Mouse (Mus musculus) testis, adult 2 months (tissue): ENCODE results near the gene Fbxw9. TPM values are rescaled to one million over a fixed set of nuclear protein-coding genes. Genes with fewer than 3 reads are reported as not detected.

Experiments used
- H3K27ac ChIP-seq: fragments of 200-500 bp; 2 replicates; pipeline ENCODE4 v1.5.1; 2012; ENCODE audit warnings: low read depth, low read length; ENCODE audit not compliant: control insufficient read depth, insufficient read depth
- H3K27me3 ChIP-seq: fragments of 200-500 bp; 2 replicates; pipeline ENCODE4 v1.6.1; 2012; ENCODE audit warnings: mild to moderate bottlenecking, low read length, moderate library complexity; ENCODE audit not compliant: control insufficient read depth, insufficient read depth
- H3K36me3 ChIP-seq: fragments of 200-500 bp; 2 replicates; pipeline ENCODE4 v1.6.1; 2012; ENCODE audit warnings: mild to moderate bottlenecking, low read length; ENCODE audit not compliant: control insufficient read depth, insufficient read depth
- H3K4me1 ChIP-seq: fragments of 200-500 bp; 2 replicates; pipeline ENCODE4 v1.6.1; 2012; ENCODE audit warnings: low read length; ENCODE audit not compliant: control insufficient read depth, insufficient read depth
- H3K4me3 ChIP-seq: fragments of 200-500 bp; 2 replicates; pipeline ENCODE4 v1.5.1; 2012; ENCODE audit warnings: low read depth, mild to moderate bottlenecking, low read length, moderate library complexity, mixed read lengths; ENCODE audit not compliant: control insufficient read depth
- CTCF ChIP-seq: fragments of 200-500 bp; IDR thresholded peaks from 2 replicates; pipeline ENCODE4 v1.5.1; 2012; ENCODE audit warnings: low read depth, mild to moderate bottlenecking, inconsistent platforms, low read length, moderate library complexity; ENCODE audit not compliant: control insufficient read depth, insufficient read depth, insufficient replicate concordance
- POLR2A ChIP-seq: fragments of 200-500 bp; IDR thresholded peaks from 2 replicates; pipeline ENCODE4 v1.6.1; 2012; ENCODE audit warnings: low read depth, mild to moderate bottlenecking, inconsistent platforms, low read length, moderate library complexity; ENCODE audit not compliant: control insufficient read depth
- polyA plus RNA-seq: library from polyadenylated mRNA; depleted of rRNA; stranded (reverse); fragments of >200 nt; gene quantifications from 2 replicates; pipeline ENCODE4 v1.2.3, GENCODE M21; 2012

Gene Fbxw9
- polyA plus RNA-seq, 1 experiment = 83.8 TPM

DNA sequence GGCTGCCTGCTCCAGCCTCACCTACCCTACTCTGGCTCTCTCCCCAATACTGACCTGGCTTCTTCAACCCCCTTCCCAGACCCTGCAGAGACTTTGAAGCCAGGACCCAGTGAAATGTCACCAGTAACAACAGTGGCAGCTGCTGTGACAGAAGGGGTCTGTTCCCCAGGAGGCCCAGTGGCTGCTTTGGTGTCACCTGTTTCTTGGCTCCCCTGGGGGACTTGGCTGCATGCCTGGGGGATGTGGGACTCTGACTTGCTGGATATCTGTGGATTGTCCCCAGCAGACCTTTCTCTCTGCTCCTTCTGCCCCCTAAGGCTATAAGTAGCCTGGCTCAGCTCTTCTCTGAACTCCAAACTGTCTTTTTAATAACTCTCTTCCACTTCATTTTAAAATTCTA is 8.1 kb downstream of the Fbxw9 start, which contains the start of gene Gm5741:
Gene Gm5741 (minus strand): TSS at position 1 of the 400 bp plus-strand sequence.
- Histone ChIP-seq H3K4me1 (peaks cover 7% of the 10 kb centered on the region), H3K36me3 (no peaks in the 10 kb centered on the region), H3K27me3 (no peaks in the 10 kb centered on the region), H3K27ac (no peak within 1 kb of the TSS), H3K4me3 (no peak within 1 kb of the TSS)
- TF ChIP-seq CTCF (no peak), POLR2A (no peak)

GRCm38 (mm10) chr8:85071041-85071440 is 11.2 kb downstream of the Fbxw9 start:
- Histone ChIP-seq H3K27me3 (no peaks in the 10 kb centered on the region), H3K4me3 (peak overlapping the region; percentile 91), H3K36me3 (peaks cover 1% of the 10 kb centered on the region; the same call in 1 of the 2 replicates), H3K4me1 (peaks cover 9% of the 10 kb centered on the region), H3K27ac (peak overlapping the region; percentile 91)
- no peak for TF ChIP-seq CTCF
- TF ChIP-seq POLR2A = no peak

GRCm38 (mm10) chr8:85071514-85072281 is 11.8 kb downstream of the Fbxw9 start, which contains the start of gene Dhps:
Gene Dhps, plus strand, starts transcription at chr8:85071757.
- Histone ChIP-seq H3K36me3 (peaks cover 1% of the 10 kb centered on the region; the same call in 1 of the 2 replicates), H3K4me3 (peak within 1 kb of the TSS; percentile 91), H3K27me3 (no peaks in the 10 kb centered on the region), H3K27ac (peak within 1 kb of the TSS; percentile 91), H3K4me1 (peaks cover 9% of the 10 kb centered on the region)
- TF ChIP-seq CTCF = no peak
- peak; percentile 70 for TF ChIP-seq POLR2A

DNA sequence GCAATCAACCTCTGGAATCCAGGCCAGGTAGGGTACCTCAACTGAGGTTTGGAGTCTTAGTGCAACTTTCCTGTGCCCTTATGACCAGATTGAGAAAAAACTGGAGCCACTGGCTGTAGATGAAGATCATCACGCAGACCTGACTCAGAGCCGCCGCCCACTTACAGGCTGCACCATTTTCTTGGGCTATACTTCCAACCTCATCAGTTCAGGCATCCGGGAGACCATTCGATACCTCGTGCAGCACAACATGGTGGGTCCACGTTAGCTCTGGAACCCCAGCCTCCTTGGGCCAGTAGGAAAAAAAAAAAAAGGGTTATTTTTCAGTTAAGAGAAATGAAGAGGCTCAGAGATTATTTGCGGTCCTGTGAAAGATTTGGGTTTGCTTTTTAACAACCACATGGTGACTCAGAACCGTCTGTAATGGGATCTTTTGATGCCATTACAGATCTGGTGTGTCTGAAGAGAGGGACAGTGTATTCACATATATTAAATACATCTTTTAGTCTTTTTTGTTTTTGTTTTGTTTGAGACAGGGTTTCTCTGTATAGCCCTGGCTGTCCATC is 12.6 kb downstream of the Fbxw9 start:
- H3K36me3 ChIP-seq = peaks cover 1% of the 10 kb centered on the region; the same call in 1 of the 2 replicates
- peak overlapping the region; percentile 91 for H3K27ac ChIP-seq
- TF ChIP-seq CTCF = no peak
- no peak for TF ChIP-seq POLR2A
- peak overlapping the region; percentile 91 for H3K4me3 ChIP-seq
- H3K27me3 ChIP-seq = no peaks in the 10 kb centered on the region
- peaks cover 9% of the 10 kb centered on the region for H3K4me1 ChIP-seq

DNA sequence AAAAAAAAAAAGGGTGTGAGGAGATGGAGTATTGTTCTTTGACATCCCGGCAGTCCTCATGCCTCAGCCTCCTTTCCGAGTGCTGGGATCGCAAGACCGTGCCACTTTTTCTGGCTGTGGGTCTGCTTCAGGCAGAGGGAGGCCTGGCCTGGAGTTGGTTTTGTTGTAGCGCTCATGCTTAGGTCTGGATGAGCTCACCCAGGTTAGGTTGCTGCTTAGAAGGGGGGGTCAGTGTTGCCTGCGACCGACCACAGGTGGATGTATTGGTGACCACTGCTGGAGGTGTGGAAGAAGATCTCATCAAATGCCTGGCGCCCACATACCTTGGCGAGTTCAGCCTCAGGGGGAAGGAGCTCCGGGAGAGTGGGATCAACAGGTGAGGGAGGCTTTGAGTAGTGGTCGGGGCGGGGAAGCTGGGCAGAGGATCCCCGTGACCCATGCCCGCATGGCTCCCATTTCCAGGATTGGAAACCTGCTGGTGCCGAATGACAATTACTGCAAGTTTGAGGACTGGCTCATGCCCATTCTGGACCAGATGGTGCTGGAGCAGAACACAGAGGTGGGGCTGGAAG is 13.3 kb downstream of the Fbxw9 start:
- TF ChIP-seq CTCF = no peak
- no peak for TF ChIP-seq POLR2A
- H3K36me3 ChIP-seq = peaks cover 1% of the 10 kb centered on the region; the same call in 1 of the 2 replicates
- peaks cover 9% of the 10 kb centered on the region for H3K4me1 ChIP-seq
- H3K27ac ChIP-seq = no peak overlapping the region
- no peak overlapping the region for H3K4me3 ChIP-seq
- H3K27me3 ChIP-seq = no peaks in the 10 kb centered on the region

DNA sequence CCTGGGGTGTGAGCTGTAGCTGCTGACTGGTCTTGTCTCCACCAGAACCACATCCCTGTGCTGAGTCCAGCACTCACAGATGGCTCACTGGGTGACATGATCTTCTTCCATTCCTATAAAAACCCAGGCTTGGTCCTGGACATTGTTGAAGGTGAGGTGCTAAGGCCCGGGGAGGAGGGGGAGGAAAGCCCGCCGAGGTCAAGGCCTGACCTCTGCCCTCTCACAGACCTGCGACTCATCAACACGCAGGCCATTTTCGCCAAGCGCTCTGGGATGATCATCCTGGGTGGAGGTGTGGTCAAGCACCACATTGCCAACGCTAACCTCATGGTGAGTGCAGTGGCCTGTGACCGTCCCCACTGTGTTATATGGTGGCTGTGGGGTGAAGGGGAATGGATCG is 14.3 kb downstream of the Fbxw9 start:
- H3K27ac ChIP-seq = no peak overlapping the region
- TF ChIP-seq CTCF (no peak), POLR2A (no peak)
- H3K4me1 ChIP-seq = peaks cover 9% of the 10 kb centered on the region
- H3K4me3 ChIP-seq = no peak overlapping the region
- no peaks in the 10 kb centered on the region for H3K27me3 ChIP-seq
- peaks cover 1% of the 10 kb centered on the region; the same call in 1 of the 2 replicates for H3K36me3 ChIP-seq

DNA sequence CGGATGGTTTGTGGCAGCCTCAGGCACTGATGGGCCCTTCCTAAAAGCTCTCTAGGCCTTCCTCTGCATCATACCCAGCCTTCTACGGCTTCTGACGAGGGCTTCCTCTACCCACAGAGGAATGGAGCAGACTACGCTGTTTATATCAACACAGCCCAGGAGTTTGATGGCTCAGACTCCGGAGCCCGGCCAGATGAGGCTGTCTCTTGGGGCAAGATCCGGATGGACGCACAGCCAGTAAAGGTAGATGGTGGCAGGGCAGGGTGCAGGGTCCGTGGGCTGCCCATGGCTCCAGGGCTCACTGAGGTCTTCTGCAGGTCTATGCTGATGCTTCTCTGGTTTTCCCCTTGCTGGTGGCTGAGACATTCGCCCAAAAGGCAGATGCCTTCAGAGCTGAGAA is 14.8 kb downstream of the Fbxw9 start:
- peaks cover 9% of the 10 kb centered on the region for H3K4me1 ChIP-seq
- no peaks in the 10 kb centered on the region for H3K27me3 ChIP-seq
- H3K36me3 ChIP-seq = peaks cover 1% of the 10 kb centered on the region; the same call in 1 of the 2 replicates
- TF ChIP-seq CTCF = no peak
- no peak for TF ChIP-seq POLR2A
- no peak overlapping the region for H3K4me3 ChIP-seq
- no peak overlapping the region for H3K27ac ChIP-seq
